Mouse (Mus musculus): Measurements from ENCODE around the gene Ptprh. TPM values are rescaled to one million over a fixed set of nuclear protein-coding genes. Genes with fewer than 3 reads are reported as not detected.

The Ptprh gene
- total RNA-seq (2022), result not detected

DNA sequence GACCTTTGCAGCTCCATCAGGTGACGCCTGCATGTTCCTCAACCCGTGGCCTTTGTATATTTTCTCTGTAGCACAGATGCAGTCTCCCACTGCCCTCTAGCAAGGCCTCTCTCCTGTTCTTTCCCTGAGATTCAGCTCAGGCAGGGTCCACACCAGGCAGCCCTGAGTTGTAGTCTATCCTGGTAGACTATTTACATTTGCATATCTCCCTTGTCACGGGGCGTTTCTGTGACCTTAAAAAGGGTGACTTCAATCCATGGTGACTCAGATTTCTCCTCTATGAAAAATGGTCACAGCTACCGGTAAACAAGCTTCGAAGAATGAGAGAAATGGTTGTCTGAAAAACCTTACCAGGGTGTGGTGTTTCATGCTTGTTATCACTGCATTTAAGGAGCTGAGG lies at the start of gene Ptprh:
Ptprh (minus strand) TSS at position 169 of the 400 bp plus-strand sequence.
- DNase-seq (ENCODE audit: low spot score), result no peak

- DNase-seq (ENCODE audit: low spot score), result no peak
These were observed 49.5 kb upstream of the Ptprh start for GRCm38 (mm10) chr7:4653351-4653750.

DNA sequence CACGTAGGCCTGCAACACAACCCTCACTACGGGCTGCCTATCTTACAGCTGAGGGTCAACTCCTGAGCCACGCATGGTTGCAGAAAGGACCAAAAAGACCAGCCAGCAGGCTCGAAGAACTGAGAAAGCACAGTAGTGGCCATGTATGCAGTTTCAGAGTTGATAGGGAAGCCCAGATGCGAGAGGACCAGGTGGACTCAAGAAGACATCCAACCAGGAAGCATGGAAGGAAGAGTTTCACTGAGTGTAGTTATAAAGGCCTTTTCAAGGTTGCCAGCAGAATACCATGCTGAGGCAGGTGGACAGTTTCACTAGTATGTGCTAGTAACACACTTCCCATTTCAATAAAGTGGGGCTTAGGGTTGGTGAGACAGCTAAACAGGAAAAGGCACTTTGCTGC lies 48.9 kb upstream of the Ptprh start:
- no peak for DNase-seq (ENCODE audit: low spot score)

GRCm38 (mm10) chr7:4651581-4651980 lies 47.7 kb upstream of the Ptprh start:
- no peak for DNase-seq (ENCODE audit: low spot score)

- no peak for DNase-seq (ENCODE audit: low spot score)
These were observed 44.2 kb upstream of the Ptprh start for GRCm38 (mm10) chr7:4647992-4648391.

- DNase-seq (ENCODE audit: low spot score), result no peak
These were observed 43.5 kb upstream of the Ptprh start for GRCm38 (mm10) chr7:4647291-4647690.

DNA sequence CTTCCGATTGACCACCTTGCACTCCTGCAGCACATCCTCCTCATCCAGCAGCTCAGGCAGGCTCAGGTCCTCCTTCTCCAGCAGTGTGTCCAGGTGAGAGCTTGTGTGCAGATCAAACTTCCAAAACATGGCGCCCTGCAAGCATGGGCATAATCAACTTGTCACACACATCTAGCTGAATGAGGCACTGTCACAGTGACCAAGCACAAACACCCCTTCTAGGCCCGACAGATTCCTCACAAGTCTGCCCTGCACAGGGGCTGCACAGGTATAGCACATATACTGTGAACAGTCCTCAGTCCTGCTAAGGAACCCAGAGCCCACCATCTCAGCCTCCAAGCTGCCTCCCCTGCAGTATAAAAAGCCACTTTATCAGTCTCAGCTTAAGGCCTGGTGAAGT lies 43.0 kb upstream of the Ptprh start:
- DNase-seq (ENCODE audit: low spot score), result no peak

- no peak for DNase-seq (ENCODE audit: low spot score)
These were observed 39.4 kb upstream of the Ptprh start for GRCm38 (mm10) chr7:4643225-4643624.

- no peak for DNase-seq (ENCODE audit: low spot score)
These were observed 38.1 kb upstream of the Ptprh start for GRCm38 (mm10) chr7:4641956-4642355.

GRCm38 (mm10) chr7:4641155-4641554 lies 37.3 kb upstream of the Ptprh start:
- DNase-seq (ENCODE audit: low spot score), result no peak

- DNase-seq (ENCODE audit: low spot score), result no peak
These were observed 32.3 kb upstream of the Ptprh start for GRCm38 (mm10) chr7:4636179-4636578.

DNA sequence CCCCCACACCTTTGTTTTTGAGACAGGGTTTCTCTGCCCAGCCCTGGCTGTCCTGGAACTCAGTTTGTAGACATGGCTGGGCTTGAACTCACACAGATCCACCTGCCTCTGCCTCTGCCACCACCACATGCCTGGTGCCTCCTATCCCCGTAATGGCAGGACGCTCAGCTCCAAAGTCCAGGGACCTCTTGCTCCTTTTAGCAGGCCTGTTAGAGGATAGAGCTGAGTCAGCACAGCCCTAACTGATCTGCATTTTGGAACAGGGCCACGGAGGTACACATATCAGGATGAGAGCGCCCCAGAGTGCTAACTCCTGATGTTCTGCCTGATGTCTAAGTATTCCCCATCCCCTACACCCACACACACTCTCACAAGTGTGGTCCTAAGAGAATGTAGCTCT lies 27.2 kb upstream of the Ptprh start, which contains the start of gene Tmem86b:
Tmem86b (minus strand) TSS at position 392 of the 400 bp plus-strand sequence.
- DNase-seq (ENCODE audit: low spot score), result no peak

DNA sequence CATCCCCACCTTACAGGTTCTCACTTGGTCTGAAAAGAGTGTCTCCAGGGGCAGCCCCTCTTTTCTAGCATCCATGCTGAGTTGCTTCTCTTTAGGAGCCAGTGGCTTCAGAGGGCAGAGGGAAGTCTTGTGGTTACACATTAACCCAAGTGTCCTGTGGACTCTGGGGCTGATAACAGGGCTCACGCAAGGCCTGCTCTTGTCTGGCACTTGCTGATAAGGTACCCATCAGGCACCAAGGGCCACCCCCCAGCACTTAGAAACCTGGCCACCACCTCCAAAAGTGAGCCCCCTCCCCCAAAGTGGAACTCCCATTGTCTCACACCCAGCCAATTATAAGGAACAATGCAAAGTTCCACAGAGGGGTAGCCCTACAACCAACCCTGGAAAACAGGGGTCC lies 26.4 kb upstream of the Ptprh start:
- DNase-seq (ENCODE audit: low spot score), result no peak

DNA sequence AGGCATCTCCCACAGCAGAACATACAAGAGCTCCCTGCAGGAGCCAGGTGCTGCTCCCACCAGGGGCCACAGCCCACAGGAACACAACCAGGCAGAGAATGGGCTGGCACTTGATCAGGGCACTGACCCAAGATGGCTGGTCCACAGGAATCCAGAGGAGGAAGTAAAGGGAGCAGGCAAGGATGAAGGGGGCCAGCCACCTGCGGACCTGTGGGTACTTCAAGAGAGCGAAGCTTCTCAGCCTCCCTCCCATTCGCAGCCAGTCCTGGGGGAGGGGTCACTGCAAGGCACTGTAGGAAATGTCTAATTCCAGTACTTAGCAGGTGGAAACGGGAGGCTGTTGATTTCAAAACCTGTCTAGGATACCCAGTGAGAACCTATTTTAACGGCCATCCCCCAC lies 25.7 kb upstream of the Ptprh start:
- no peak for DNase-seq (ENCODE audit: low spot score)

- DNase-seq (ENCODE audit: low spot score), result no peak
These were observed 22.1 kb upstream of the Ptprh start for GRCm38 (mm10) chr7:4625928-4626327.

DNA sequence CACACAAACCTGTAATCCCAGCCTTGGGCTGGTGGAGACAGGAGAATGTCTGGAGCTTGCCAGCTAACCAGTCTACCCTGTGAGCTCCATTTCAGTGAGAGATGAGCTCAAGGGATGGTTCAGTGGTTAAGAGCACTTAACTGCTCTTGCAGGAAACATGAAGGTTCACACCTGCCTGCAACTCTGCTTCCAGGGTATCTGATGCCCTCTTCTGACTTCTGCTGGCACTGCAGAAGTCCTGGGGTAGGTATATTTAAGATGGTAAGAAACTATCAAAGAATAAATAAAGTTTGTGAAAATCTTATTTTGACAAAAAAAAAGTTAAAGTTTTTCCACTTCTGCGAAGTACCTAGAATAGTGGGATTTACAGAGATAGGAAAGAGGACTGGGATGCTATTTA lies 20.5 kb upstream of the Ptprh start:
- no peak for DNase-seq (ENCODE audit: low spot score)

DNA sequence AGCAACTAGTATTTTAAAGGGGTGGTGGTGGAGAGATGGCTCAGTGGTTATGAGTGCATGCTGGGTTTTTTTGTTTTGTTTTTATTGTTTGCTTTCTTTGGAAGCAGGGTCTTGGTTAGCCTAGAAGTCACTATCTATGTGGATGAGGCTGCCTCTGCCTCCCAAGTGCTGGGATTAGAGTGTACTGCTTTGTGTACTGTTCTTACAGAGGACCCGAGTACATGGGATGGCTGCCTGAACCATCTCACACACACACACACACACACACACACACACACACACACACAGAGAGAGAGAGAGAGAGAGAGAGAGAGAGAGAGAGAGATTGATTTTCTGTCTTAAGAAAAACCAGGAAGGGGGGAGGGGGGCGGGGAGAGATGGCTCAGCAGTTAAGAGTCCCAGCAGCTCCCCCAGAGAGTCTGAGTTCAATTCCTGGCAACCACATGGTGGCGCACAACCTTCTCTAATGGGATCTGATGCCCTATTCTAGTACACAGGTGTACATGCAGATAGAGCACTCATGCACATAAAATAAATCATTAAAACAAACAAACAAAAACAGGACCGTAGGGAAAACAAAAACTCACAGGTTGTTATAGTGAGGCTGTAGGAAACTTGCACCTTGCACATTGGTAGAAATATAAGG lies 19.8 kb upstream of the Ptprh start:
- DNase-seq (ENCODE audit: low spot score), result peak; percentile 17

DNA sequence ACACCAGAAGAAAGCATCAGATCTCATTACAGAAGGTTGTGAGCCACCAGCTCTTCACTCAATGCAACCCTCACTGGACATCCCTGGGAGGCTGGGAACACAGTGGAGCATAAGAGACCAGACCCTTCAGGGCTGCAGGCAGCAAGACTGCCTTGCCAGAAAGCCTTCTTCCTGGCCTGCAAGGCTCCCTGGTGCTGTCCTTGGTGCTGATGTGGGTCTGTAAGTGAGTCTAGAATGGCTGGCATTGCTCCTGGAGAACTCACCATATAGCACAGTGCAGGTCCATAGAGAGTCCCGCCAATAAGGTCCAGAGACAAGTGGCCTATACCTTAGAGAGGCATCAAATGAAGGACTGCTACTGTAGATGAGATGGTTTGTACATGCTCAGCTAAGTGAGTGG lies 16.1 kb upstream of the Ptprh start:
- DNase-seq (ENCODE audit: low spot score), result no peak

DNA sequence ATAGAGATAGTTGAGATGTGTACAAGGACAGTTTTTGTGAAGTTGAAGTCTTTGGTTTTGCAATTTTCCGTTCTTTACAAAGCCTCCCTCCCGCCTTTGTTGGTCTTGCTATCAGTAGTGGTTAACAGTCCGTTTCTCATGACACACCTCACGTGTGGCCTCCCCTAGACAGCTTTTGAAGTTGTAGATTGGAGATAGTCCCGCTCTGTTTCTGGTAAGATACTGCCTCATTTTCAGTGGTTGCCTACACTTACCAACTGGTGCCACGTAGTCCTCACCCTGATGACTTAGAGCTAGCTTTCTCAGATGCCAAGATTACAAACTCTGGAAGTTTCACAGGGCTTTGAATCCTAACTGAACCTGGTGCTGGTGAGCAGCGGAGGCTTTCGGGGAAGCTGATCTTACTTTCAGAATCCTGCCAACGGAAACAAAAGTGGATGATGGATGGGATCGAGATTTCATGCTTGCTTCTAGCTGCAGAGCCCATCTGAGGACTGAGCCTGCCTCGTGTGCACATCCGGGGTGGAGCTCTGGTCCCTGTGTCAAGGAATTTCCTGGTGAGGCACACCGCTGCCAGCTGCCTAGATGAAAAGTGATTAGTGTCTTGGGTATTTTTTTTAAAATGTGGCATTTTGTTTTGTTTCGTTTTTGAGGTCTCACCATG lies 10.0 kb upstream of the Ptprh start:
- DNase-seq (ENCODE audit: low spot score), result no peak

- DNase-seq (ENCODE audit: low spot score), result no peak
These were observed 9.1 kb upstream of the Ptprh start for GRCm38 (mm10) chr7:4612956-4613355.

DNA sequence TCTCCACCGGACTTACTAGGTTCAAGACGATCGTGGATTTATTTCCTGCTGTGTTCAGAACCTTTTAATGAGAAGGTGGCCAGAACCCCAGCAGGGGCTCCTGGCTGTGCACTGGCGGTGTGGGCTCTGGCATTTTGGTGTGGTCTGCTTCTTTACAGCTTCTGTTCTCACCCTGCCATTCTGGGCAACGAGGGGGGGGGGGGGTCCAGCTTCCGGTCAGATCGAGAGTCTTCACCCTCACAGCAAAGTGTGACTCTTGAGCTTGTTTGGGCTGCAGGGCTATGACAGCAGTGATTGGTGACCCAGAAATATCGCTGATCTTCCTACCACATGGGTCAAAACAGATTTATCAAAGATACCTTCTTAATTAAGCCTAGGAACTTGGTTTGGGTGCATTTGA lies 8.5 kb upstream of the Ptprh start:
- DNase-seq (ENCODE audit: low spot score), result no peak

GRCm38 (mm10) chr7:4611921-4612341 lies 8.1 kb upstream of the Ptprh start:
- no peak for DNase-seq (ENCODE audit: low spot score)

DNA sequence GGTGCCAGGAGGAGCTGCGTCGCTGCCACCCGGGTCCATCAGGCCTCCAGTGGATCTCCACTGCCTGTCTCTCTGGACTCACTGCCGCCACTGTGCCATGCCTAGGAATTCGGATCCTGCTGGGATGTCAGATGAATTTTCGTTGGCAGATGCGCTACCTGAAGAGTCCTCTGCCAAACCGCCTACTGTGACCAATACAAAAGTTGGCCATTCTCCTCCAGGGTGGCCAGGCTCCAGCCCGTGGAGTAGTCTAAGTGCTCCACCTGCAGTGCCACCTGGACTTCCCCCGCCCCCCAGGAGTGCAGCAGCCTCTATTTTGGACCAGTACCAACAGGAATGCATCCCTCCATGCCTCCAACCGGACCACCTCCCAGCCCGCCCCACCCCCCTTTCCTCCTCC lies 7.7 kb upstream of the Ptprh start:
- DNase-seq (ENCODE audit: low spot score), result no peak

- DNase-seq (ENCODE audit: low spot score), result no peak
These were observed 4.2 kb upstream of the Ptprh start for GRCm38 (mm10) chr7:4608002-4608401.
